Mouse (Mus musculus): ENCODE measurements around the gene Ghsr.
"Not testable (repeated sequence)": the region's sequence is repeated elsewhere in the genome, so short reads cannot be mapped to it uniquely, and the experiment has no call there.

The Ghsr gene

DNA sequence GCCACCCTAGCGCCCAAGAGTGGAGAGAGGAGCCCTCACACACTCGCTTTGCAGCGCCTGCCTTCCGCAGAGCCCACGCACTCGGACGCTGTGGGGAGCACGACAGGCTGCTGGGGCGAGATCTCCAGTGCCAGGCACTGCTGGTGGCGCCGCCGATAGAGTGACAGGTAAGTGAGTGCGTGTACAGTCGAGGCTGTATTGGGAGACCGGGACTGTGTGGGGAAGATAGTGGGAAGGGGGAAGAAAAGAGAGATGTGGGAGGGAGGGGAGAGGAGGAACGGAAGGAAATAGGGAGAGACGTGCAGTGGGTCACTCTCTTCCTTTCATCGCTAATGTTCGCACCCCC is at the start of gene Ghsr:
Ghsr (plus strand) TSS at position 76 of the 346 bp plus-strand sequence.
- DNase-seq = peak in 1 of 2 experiments; percentile 4

DNA sequence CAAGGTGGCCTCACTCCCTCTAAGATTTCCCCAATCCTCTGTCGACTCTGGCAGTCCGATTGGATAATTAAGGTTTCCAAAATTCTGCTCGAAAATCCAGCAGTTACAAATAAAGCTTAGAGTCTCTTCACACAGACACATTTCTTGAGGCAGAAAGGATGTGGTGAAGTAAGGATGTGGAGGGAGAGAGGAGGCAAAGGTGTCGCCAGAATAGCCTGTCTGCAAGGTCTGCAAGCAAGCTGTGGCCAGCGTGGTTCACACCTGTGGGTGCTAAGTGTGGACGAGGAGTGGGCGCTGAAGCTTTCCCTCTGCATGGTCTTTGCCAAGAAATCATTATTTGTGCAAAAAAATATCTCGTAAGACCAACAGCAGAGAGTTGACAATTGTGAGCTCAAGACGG is 48.6 kb upstream of the Ghsr start:
- no peak for DNase-seq

DNA sequence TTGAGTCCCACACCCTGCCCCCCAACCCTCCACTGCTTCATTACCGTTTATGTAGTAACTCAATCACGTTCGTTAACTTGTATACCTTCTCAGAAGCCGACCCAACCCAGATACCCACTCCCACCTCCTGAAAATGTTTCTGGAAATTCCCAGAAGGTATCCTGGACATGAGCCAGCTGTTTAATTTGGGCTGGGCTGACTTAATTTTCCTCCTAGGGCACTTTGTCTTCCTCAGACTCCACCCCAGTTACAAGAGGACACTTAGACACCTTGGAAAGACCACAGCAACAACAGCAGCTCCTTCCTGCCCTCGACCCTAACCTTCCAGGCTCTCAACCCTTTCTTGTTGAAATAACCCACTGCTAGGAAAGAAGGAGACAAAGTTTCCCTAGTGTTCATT is 47.6 kb upstream of the Ghsr start:
- no peak for DNase-seq

DNA sequence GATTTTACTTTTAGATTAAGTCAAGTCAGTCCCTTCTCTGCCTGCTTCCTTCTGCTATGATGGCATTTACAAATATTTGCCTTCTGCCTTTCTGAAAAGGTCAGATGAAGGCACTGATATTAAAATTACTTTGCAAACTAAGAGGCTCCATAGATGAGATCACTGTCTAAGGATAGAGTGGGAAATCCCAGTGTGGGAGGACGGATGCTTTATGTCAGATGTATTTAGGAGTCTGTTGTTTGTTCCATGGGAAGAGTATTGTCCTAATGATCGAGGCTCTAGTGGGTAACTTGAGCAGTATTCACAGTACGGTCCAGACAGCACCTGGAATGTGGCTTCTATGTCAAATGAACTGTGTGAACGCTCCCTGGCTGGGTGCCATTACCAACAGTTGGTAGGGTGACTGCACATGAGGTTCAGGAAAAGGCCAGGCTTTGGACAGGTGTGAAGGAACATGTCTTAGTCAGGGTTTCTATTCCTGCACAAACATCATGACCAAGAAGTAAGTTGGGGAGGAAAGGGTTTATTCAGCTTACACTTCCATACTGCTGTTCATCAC is 44.4 kb upstream of the Ghsr start:
- peak; percentile 41 to 62 for DNase-seq

DNA sequence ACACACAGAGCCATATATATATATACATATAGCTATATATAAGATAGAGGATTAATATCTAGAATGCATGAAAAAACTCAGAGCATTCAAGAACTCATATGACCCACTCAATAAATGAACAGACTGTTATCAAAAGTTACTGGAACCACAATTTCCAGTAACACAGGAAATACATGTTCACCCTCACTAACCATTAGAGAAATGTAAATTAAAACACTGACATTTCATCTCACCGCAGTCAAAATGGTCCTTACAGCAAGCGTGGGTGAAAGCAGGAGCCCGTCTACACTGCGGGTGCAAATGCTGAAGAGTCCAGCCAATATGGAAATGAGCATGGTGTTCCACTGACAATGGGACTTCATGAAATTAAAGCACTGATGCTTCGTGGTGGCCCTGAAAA is 40.4 kb upstream of the Ghsr start:
- no peak for DNase-seq

DNA sequence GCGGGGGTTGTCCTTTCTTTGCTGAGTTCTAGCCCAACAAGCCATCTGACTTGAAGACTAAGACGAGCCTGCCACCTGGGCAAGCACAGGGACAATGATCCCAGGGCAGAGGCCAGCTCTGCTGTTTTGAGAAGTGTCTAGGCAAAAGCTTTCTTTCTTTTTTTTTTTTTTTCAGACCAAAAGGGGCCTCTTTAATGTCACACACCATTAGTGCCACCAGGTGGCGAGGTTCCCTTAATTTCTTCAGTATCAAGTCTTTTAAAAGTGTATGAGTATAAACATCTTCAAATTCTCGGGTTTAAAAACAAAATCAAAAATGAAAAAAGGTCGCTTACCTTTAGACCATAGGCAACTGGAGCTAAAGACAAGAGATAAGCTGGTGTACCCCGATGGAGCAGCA is 32.7 kb upstream of the Ghsr start:
- peak; percentile 49 to 70 for DNase-seq

DNA sequence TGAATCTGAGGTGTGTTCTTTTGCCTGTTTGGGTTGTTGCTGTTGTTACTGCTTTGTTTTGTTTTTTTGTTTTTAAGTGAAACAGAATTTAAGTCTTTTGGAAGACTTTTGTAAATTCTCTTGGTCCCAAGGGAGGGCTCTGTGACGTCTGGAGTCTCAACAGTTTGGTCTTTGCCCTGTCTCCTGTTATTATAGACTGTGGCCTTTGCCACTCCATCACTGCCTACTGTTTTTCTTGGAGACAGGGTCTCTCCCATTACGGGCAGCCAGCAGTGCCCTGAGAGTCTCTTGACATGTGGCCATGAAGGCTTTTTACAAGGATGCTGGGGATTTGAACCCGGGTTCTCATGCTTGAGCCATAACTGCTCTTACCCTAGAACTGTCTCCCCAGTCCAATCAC is 32.3 kb upstream of the Ghsr start:
- no peak for DNase-seq

DNA sequence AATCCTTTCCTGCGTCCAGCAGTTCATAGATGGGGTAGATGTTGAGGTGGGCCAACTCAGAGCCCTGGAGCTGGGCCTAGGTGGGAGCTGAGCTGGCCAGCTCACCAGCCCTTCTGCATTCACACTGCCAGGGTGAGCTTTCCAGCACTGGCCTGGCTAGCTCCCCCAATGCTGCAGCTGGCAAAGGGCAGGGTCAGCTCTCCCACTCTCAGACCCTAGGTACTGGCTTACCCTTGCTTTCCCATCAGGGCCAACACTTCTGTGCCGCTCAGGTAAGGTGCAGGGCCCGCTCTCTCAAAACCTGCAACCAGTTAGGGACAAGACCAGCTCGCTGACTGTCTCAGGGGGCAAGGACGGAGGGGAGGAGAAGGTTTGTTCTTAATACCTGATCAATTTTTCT is 30.4 kb upstream of the Ghsr start:
- no peak for DNase-seq

DNA sequence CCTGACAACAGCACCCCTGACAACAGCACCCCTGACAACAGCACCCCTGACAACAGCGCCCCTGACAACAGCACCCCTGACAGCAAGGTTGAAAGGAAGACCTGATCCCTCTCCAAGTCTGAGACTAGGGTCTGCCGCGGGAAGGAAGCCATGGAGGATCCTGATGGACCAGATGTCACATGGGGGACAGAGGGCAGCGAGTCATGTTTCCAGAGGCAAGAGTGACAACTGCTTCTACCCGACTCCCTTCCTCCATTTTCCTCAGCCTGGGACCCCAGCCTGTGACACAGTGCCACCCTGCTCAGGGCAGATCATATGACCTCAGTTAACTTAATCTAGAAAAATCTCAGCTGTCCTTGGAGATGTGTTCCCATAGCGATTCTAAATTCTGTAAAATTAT is 28.7 kb upstream of the Ghsr start:
- no peak for DNase-seq

DNA sequence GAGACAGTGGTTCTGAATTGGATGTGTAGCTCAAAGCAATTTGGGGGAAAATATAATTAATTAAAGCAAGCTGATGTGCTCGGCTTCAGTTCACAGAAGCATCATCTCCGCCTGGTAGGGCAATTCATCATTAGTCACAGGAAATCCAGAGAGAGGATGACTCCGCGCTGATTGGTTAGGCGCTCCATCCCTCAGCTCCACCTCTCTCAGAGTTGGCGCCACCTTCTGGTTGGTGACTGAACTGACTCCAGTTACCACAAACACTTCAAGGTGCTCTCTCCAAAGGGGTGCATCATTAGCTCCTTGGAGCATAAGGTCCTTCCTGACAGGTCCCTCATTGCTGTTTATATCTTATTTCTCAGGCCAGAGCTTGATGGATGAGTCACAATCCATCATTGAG is 25.6 kb upstream of the Ghsr start:
- DNase-seq = peak in 1 of 2 experiments; percentile 39

DNA sequence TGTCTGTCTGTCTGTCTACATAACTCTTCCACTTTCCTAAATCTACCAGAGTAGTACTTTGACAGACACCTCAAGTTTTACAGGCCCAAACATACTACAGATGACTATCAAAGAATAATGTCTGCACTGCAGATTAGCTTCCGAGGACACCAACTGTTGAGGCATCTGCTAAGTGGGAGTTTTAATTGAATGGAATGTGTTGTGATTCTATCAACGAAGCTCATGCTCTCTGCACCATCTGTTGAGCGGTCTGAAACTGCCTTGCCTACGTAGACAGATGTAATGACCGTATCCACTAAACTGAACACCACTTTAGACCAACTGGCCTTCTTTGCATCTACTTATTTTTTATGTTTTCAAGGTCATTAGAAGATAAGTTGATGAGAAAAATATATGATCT is 22.7 kb upstream of the Ghsr start:
- DNase-seq = no peak

DNA sequence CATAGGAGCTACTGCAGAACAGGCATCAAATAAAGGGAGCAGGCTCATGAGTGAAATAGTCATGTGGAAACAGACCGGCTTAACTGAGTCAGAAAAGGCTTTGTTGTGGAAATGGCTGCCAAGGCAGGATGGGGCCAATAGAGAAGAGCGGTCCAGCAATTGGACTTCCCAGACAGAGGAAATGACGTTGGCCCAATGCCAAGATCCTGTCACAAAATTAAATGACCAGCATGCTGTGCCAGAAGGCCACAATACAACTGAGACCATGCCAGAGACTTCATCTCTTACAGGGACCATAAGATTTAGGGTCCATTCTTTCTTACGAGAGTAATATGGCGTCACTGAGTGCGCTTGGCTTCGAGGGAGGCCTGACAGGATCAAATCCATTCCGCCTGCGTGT is 20.0 kb upstream of the Ghsr start:
- peak; percentile 74 to 82 for DNase-seq

DNA sequence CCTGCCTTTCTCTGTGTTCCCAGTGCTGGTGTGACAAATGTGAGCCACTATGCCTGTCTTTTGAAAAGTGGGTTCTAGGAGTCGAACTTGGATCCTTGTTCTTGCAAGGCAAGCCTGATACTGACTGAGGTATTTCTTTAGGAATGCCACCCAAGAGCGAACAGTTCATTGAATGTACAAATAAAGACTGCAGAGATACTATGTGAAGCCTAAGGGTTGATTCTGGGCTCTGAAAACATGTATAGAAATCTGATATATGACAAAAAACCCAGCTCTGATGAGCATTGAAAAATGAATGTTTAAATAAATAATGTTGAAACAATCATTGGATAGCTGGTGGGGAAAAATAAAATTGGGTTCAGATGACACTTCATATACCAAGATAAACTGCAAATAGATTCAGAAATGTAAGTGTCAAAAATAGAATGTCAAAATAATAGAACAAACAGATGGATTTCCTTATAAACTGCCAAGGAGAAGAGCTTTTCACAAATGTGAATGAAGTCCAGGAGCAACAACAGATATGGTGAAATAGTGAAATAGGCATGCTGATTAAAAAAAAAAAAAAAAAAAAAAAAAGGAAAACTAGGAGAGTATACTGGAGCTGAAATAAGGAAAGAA is 11.9 kb upstream of the Ghsr start:
- no peak for DNase-seq

DNA sequence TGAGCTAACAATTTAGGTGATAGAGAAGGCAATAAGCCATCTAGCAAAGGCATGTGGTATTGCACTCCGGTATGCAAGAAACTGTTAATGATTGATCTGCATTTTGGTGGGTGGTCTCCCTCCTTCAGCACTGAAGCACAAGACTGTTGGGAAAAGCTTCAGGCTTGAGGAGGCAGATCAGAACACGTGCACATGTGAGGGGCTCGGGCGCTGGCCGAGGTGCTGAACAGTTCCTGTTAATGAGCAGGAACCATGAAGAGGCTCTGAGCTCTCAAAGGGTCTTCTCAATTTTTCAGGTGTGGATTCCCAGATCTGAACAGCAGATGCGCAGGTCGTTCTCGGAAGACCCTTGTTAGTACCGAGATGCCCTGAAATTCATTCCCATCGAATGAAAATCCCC is 1.0 kb upstream of the Ghsr start:
- peak in 1 of 2 experiments; percentile 11 for DNase-seq

DNA sequence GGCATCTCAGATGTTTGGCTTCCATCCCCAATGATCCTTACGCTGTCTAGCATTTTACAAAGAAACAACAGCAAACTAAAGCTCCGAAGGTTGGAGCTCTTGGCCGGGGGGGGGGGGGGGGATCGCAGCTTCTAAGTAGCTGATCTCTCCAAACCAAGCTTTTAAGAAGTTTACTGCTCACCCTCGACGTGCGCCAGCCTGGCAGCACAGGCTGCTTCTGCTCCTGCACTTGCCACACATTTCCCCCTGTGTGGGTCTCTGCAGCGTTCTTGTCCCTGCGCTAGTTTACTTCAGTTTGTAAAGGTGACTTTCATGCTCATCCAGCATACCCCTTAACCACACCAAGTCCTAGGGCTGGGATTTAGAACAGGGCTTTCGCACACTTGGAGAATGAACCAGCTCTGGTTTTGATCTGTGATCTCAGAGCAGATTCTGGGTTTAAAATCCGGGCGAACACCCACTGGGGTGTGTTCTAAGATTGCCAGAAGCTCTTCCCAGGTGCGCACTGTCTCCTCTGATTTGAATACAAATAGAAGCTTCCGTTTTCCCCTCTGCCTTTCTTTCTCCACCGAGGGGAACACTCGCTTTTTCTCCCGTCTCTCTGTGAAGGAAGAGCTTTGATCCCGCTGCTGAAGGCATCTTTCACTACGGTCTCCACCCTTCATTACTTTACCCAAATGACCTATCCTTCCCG is 422 bp upstream of the Ghsr start:
- DNase-seq = no peak

DNA sequence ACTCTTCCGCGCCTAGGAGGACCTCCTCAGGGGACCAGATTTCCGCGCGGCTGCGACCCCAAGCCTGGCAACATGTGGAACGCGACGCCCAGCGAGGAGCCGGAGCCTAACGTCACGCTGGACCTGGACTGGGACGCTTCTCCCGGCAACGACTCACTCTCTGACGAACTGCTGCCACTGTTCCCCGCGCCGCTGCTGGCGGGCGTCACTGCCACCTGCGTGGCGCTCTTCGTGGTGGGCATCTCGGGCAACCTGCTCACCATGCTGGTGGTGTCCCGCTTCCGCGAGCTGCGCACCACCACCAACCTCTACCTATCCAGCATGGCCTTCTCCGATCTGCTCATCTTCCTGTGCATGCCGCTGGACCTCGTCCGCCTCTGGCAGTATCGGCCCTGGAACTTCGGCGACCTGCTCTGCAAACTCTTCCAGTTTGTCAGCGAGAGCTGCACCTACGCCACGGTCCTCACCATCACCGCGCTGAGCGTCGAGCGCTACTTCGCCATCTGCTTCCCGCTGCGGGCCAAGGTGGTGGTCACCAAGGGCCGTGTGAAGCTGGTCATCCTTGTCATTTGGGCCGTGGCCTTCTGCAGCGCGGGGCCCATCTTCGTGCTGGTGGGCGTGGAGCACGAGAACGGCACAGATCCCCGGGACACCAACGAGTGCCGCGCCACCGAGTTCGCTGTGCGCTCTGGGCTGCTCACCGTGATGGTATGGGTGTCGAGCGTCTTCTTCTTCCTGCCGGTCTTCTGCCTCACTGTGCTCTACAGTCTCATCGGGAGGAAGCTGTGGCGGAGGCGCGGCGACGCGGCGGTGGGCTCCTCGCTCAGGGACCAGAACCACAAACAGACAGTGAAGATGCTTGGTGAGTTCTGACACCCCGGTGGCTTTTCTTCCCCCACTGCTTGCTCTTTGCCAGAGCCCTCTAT is 837 bp downstream of the Ghsr start:
- peak in 1 of 2 experiments; percentile 16 for DNase-seq

DNA sequence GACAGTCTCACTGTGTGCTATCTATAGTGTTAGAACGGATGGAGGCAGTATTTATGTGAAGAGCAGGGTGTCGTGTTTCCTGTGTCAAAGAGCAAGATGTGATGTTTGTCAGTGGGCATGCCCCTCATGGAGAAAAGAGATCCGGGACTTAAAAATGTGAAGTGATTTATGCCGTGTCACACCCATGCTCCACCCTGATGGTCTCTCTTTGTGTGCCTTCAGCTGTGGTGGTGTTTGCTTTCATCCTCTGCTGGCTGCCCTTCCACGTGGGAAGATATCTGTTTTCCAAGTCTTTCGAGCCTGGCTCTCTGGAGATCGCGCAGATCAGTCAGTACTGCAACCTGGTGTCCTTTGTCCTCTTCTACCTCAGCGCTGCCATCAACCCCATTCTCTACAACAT is 3.2 kb downstream of the Ghsr start:
- DNase-seq = no peak

DNA sequence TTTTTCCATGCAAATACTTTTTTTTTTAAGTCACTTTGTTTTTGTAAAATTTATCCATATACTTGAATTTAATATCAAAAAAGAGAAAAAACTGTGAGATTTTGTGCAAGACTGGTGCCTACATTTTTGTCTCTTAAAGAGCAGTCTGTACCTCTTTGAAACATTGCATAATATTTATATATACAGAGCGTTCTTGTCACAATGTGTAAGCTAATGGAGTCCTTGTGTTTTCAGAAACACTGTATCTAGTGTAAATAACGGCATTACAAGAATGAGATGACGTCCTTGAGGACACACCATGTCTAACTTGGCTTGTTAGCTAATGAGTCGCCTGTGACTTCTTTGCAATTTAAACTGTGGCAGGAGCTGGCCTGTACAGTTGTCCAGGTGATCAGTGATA is 6.8 kb downstream of the Ghsr start:
- no peak for DNase-seq

DNA sequence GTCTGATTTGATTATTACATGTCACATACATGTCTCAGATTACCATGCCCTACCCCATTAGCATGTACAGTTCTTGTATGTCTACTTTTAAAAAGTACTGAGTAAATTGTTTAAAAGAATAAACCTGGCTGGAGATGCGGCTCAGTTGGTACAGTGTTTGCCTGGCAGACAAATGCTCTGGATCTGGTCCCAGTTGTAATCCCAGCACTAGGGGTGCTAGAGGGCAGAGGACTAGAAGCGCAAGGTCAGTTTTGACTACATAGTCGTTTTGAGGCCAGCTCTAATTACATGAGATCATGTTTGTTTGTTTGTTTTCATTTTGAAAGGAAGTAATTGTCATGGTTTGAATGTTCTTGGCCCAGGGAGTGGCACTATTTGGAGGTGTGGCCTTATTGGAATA is 13.7 kb downstream of the Ghsr start:
- DNase-seq = peak; percentile 20 to 38

DNA sequence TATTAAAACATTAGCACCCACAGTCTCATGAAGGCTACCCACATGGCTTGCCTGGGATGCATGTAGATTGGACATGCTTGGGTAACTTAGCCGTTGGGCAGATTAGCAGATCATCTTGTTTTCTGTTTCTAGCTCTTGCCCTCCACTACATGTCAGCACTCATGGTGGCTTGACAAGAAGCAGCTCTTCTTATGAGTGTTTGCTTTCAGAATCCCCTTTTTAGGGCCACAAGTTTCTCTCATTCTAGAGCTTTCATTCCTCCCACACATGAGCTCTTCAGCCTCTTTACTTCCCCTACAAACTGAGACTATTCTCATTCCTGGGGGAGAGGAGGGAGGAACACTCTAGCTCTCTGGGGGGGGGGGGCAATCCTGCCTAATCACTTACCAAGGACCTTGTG is 18.8 kb downstream of the Ghsr start:
- DNase-seq = no peak

DNA sequence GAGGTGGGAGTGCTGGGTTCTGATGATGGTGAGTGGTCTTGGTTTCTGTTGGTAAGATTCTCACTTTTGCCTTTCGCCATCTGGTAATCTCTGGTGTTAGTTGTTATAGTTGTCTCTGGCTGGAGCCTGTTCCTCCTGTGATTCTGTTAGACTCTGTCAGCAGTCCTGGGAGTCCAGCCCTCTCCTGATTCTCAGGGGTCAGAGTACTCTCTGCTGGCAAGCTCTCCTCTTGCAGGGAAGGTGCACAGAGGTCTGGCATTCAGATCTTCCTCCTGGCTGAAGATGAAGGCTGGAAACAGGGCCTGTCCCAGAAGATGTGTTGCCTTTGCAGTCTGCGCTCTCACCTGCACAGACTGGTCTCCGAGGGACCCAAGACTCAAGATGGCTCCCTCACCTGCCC is 29.8 kb downstream of the Ghsr start:
- not testable (repeated sequence) for DNase-seq

DNA sequence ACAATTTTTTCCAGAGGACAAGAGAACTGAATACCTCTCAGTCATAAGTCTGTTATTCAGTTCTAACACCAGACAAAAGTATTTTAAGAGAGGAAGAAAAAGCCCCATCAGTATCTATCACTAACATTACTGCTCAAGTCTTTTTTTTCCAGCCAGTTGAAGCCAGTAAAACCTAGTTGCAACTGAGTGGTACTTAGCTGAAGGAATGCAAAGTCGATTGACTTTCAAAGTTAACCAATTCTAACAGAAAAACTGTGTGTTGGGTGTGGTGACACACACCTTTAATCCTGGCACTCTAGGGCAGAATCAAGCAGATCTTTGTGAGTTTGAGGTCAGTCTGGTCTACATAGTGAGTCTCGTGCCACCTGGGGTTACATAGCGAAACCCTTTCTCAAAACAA is 35.3 kb downstream of the Ghsr start:
- no peak for DNase-seq

DNA sequence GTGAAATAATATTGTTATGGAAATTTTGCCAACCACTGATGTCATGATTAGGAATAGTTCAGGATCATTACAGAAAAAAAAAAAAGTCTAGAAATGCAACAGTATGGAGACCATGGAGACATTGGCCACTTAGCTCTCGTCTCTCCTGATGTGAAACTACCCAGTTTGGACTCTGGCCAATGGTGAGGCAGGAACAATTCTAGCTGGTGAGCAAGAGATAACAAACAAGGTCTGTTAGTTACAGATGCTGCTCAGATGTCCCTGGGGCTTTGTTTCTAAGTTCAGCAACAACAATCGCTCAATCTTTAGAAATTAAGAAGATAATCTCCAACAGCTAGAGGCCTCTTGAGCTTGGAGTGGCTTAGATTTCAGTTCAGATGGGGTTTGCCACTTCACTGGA is 37.4 kb downstream of the Ghsr start:
- DNase-seq = no peak

DNA sequence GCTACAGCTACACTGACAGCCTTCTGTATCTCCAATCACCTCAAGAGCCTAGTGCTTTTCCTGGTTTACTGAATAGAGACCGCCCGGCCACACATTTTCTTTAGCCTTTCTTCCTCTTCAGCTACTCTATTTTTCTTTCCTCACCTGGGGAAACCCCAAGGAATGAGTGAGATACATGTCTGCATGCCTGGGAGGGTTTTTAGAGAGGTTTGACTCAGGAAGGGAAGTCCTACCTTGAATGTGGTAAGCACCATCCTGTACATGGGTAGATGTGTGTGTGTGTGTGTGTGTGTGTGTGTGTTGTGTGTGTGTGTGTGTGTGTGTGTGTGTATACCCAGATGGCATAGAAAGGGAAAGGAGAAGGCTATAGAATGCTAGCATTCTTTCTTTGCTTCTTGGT is 40.1 kb downstream of the Ghsr start:
- DNase-seq = no peak

All from cerebellum, postnatal 14 days (tissue).